Mouse (Mus musculus) layer of hippocampus, adult 9-10 months (tissue): Measurements from ENCODE around the gene Fnip1.
"Not testable (repeated sequence)": the region's sequence is repeated elsewhere in the genome, so short reads cannot be mapped to it uniquely, and the experiment has no call there.

Source experiments
- DNase-seq: peaks from one replicate; pipeline ENCODE4 v3.0.0; 2022; ENCODE audit warnings: low spot score

The Fnip1 gene

GRCm38 (mm10) chr11:54437823-54438337 lies at the start of gene Fnip1:
Fnip1 (plus strand) TSS chr11:54438199.
- peak; percentile 85 for DNase-seq

DNA sequence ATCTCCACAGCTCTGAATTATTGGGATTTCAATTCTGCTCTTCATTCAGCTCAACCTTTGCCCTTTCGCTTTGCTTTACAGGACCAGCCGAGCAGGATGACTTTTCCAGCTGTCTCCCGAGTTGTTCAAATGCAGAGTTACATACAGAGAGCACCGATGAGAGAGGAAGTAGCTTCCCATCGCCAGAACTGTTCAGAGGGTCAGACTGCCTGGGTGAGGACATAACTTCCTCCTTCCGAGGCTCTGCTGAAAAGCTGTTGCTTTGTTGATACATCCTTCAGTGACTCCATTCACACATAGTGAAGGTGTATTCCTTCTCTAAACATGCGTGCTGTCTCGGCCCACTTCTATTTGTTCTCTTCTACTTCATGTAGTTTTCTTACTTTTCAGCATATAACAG lies 47.6 kb upstream of the Fnip1 start:
- no peak for DNase-seq

DNA sequence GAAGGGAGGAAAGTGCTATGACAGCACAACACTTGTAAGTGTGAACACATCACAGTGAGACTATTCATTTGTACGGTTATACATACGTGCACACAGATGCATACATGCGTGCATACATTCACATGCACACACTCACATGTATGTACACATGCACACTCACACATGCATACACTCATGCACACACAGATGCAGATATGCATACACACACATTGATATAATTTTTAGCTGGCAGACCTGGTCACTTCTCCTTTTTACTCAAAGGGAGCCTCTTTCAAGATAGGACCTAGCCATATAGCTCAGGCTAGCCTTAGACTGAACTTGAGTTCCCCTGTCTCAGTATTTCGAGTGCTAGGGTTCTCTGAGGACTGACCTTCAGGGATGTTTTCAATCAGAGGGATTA lies 46.7 kb upstream of the Fnip1 start:
- DNase-seq = no peak

DNA sequence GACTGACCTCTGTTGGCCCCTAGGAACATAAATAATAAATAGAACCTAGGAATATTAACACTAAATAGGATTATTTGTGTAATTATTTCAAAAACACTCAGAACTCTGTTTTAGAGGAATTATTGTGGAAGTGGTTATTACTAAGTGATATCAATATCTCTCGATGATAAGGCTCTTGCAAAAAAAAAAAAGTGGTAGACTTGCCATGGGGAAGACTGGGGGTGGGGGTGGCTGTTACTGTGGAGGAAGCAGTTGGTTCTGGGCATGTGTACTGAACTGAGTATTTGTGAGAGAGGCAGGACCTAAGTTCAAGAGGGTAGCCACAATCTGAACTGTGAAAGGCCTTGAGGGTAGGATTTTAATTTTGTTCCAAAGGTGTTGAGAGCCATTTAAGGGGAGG lies 41.3 kb upstream of the Fnip1 start:
- no peak for DNase-seq

GRCm38 (mm10) chr11:54398058-54398457 lies 39.9 kb upstream of the Fnip1 start:
- DNase-seq = no peak

- DNase-seq = not testable (repeated sequence)
Observed at GRCm38 (mm10) chr11:54400803-54401202, 37.2 kb upstream of the Fnip1 start.

DNA sequence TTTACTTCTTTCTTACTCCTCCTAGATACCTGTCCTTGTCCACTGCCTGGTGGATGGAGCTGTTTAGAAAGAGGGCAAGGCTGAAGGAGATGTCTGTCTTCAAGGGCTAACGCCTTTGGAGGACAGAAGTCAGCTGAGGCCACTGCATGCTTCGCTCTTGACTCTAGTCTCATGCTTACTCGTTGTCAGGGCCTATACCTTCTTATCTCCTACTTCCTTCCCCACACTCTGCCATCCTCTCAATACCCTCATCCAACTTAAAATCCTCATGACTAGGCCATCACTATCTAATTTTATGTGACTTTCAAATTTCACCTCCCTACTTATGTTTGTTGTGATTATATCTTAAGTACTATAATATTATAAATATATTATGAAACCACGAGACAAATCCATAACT lies 33.1 kb upstream of the Fnip1 start:
- DNase-seq = no peak

DNA sequence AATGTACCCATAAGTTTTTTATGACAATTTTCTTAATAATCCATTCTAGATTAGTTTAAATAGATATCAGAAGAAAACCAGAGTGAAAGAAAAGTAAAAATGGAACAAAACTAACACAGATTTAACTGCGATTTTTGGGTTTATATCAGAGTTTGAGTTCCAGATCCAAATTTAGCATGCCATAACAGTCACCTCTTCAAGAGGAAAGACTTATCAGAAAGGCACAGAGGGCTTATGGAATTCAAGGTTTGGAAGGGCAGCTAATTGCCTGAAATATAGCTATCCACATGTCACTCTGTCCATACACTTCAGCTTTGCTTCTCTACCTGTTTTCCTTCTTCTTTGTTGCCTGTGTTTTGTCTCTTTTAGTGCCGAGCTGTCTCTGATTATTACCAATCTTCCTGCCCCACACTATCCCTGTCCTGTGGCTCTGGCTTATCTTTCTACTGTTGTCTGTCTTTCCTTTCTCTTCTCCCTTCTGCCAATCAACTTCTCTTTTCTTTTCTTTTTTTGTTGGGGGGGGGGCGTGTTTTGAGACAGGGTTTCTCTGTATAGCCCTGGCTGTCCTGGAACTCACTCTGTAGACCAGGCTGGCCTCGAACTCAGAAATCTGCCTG lies 31.0 kb upstream of the Fnip1 start:
- no peak for DNase-seq

DNA sequence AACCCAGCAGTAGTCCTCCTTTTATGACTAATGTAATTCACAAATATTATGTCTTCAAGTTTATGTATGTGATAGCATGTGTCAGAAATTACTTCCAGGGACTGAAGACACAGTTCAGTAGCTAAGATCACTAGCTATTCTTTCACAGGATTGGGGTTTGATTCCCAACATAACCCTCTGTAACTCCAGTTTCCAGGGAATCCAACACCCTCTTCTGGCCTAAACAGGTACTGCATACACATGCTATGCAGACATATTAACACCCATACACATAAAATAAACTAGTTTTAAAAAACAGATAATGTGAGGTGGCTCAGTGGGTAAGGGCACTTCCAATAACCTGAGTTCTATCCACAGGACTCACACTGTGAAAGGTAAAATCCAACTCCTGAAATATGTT lies 27.4 kb upstream of the Fnip1 start:
- no peak for DNase-seq

DNA sequence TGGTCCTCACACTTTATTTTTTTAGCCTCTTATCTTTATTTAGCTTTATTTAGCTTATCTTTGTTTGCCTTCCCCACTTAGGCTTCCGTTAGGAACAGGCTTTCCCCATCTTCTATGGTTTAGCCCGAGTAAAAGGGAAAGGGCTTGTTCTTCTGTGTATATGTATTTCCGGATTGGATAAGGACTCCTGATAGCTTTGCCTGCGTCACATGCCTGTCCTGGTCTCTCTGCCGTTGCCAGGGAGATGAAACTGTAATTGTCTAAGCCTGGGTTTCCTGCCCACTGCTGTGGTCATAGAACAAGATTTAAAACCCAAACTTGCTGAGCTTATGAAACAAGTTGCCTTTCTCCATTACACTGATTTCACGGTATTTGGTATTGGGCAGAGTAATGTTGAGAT lies 25.0 kb upstream of the Fnip1 start:
- DNase-seq = no peak

DNA sequence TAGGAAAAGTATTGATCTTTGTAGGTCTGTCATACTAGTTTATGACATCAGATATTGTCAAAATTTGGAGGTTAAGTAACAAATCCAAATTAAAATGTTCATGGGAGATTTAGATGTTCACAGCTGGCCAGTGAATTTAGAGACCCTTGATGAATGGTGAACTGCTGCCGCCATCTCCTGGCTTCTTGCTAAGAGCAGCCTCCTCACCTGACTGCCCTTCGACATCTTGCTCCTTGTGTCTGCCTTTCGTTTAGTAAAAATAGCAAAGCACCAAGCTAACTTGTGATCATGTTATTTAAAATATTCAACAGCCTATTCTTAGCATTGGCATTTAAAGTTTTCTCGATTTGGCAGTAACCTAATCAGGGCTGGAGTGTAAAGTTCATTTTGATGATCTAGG lies 15.0 kb upstream of the Fnip1 start:
- no peak for DNase-seq

GRCm38 (mm10) chr11:54426267-54426666 lies 11.7 kb upstream of the Fnip1 start:
- no peak for DNase-seq

DNA sequence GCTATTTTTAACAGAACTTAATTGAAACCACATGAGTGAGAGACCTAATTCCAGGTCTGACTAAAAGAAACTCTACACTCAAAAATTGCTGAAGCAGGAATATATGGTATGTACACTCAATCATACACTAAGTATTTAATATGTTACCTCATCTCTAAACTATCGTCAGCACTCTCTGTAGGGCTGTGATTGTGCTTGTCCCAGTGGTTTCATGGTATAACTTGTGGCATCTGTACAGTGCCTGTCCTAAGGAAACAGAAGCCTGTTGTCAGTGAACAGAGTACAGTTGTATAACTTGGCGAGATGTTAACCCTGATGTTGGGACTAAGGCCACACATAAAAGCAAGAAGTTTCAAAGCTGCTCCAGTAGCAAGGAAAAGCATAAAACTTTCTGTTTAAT lies 10.9 kb upstream of the Fnip1 start:
- no peak for DNase-seq

GRCm38 (mm10) chr11:54427695-54428352 lies 10.2 kb upstream of the Fnip1 start:
- DNase-seq = no peak

DNA sequence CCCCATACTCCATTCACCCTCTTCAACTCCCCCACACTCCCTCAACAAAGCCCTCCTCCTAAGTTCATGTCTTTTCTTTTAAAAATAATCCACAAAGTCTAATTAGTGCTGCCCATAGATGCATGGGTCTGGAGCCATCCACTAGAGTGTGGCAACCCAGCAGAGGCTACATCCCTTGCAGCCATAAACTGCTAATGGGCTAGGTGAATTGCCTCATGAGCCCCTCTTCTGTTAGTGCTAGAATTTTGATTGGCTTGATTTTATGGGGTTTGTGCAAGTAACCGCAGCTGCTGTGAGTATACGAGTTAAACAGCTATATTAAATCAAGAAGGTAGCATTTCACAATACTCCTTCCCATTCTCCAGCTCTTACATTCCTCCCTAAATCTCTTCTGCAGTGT lies 8.8 kb upstream of the Fnip1 start:
- no peak for DNase-seq

GRCm38 (mm10) chr11:54435797-54436196 lies 2.2 kb upstream of the Fnip1 start:
- DNase-seq = no peak

- DNase-seq = no peak
Observed at GRCm38 (mm10) chr11:54437310-54437822, 633 bp upstream of the Fnip1 start.

- no peak for DNase-seq
Observed at GRCm38 (mm10) chr11:54438366-54438781, 375 bp downstream of the Fnip1 start.

- no peak for DNase-seq
Observed at GRCm38 (mm10) chr11:54438991-54439690, 1.1 kb downstream of the Fnip1 start.

DNA sequence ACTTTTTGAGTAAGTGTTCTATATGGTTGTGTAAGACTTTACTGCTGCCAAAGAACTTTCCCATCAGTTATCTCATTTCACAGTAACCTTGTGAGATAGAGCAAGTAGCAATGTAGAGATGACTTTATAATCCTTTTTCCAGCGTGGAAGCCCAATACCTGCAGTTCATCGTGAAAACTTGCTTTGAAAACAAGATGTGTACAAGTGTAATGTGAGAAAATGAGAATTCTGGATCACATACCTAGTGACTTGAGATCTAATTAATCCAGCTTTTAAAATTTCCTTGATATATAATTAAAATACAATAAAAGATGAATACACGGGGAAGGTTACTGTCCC lies 1.7 kb downstream of the Fnip1 start:
- no peak for DNase-seq

GRCm38 (mm10) chr11:54450757-54451156 lies 12.8 kb downstream of the Fnip1 start:
- DNase-seq = not testable (repeated sequence)

GRCm38 (mm10) chr11:54454516-54454915 lies 16.5 kb downstream of the Fnip1 start:
- DNase-seq = no peak

GRCm38 (mm10) chr11:54456875-54457274 lies 18.9 kb downstream of the Fnip1 start:
- DNase-seq = no peak
